Mouse (Mus musculus) hematopoietic stem cell, adult 5-6 weeks (primary cell): ENCODE results near the gene Cabin1. TPM values are rescaled to one million over a fixed set of nuclear protein-coding genes. Genes with fewer than 3 reads are reported as not detected.

Experiments
- total RNA-seq: library from RNA; stranded (forward); fragments of 172-1452, 232-1000 nt; gene quantifications from 2 replicates; pipeline ENCODE4 v1.2.3, GENCODE M21; 2017

The Cabin1 gene
- total RNA-seq, 1 experiment from 2014 or later = 27.9 TPM

Other genes with a start within 250 kb of the Cabin1 start
- 40.2 and 83.0 TPM in 2 replicates for gene Snrpd3, start 246.8 kb downstream of the Cabin1 start, total RNA-seq
- 16.7 and 24.9 TPM in 2 replicates for gene Gucd1, start 246.4 kb downstream of the Cabin1 start, total RNA-seq
- not detected in 2 replicates for gene Lrrc75b, start 204.0 kb downstream of the Cabin1 start, total RNA-seq
- gene Ggt1, start 202.7 kb downstream of the Cabin1 start, total RNA-seq = 2.4 TPM in 1 of 2 replicates, not detected in the other
- 22.8 and 27.9 TPM in 2 replicates for gene Ggt5, start 175.0 kb downstream of the Cabin1 start, total RNA-seq
- 0.20 TPM in 1 of 2 replicates, not detected in the other for gene Susd2, start 120.3 kb downstream of the Cabin1 start, total RNA-seq
- 44.2 and 44.6 TPM in 2 replicates for gene Ddt, start 9.1 kb upstream of the Cabin1 start, total RNA-seq
- not detected in 2 replicates for gene Gm20441, start 16.6 kb upstream of the Cabin1 start, total RNA-seq
- gene Gstt3, start 17.1 kb upstream of the Cabin1 start, total RNA-seq = 12.2 and 12.6 TPM in 2 replicates
- gene Gstt1, start 34.2 kb upstream of the Cabin1 start, total RNA-seq = 4.7 and 5.6 TPM in 2 replicates
- not detected in 2 replicates for gene Gstt4, start 58.2 kb upstream of the Cabin1 start, total RNA-seq
- gene Gstt2, start 73.1 kb upstream of the Cabin1 start, total RNA-seq = 19.4 and 24.0 TPM in 2 replicates
- gene Mif, start 95.9 kb upstream of the Cabin1 start, total RNA-seq = 339 and 626 TPM in 2 replicates
- 1.8 and 4.2 TPM in 2 replicates for gene Derl3, start 129.1 kb upstream of the Cabin1 start, total RNA-seq
- 68.7 and 101 TPM in 2 replicates for gene Smarcb1, start 157.3 kb upstream of the Cabin1 start, total RNA-seq
- 12.6 and 52.1 TPM in 2 replicates for gene Chchd10, start 168.8 kb upstream of the Cabin1 start, total RNA-seq
- 0.79 and 18.0 TPM in 2 replicates for gene Mmp11, start 172.2 kb upstream of the Cabin1 start, total RNA-seq
- not detected in 2 replicates for gene Gm867, start 176.3 kb upstream of the Cabin1 start, total RNA-seq
- not detected in 2 replicates for gene Vpreb3, start 178.7 kb upstream of the Cabin1 start, total RNA-seq
- gene Gm5134, start 190.2 kb upstream of the Cabin1 start, total RNA-seq = 0.15 and 1.3 TPM in 2 replicates